Mouse (Mus musculus): Measurements from ENCODE around the gene Rasl11b. TPM values are rescaled to one million over a fixed set of nuclear protein-coding genes. Genes with fewer than 3 reads are reported as not detected.

The Rasl11b gene
- polyA plus RNA-seq (2015; fragmentation: Nextera tagmentation; extraction: Ambion mirVana), result 20.3 and 23.3 TPM in 2 replicates

- Histone ChIP-seq H3K4me3 (peak within 1 kb of the TSS; percentile 85), H3K4me1 (replicated peaks) (peaks cover 56% of the 10 kb centered on the region), H3K4me2 (peak within 1 kb of the TSS; percentile 90), H3K27me3 (peaks cover 20% of the 10 kb centered on the region; the same call in 1 of the 2 replicates), H3K36me3 (peaks cover 6% of the 10 kb centered on the region; the same call in 1 of the 2 replicates), H3K27ac (peak within 1 kb of the TSS; percentile 76), H3K9me3 (no peaks in the 10 kb centered on the region), H3K9ac (peak within 1 kb of the TSS; percentile 88)
- under 1% methylated on average over 64 of the region's 82 CpGs for WGBS
- peak; percentile 96 for ATAC-seq (ENCODE audit: low FRiP score)
Observed at GRCm38 (mm10) chr5:74194841-74195613, at the start of gene Rasl11b. Gene Rasl11b (plus strand): TSS chr5:74195286.

DNA sequence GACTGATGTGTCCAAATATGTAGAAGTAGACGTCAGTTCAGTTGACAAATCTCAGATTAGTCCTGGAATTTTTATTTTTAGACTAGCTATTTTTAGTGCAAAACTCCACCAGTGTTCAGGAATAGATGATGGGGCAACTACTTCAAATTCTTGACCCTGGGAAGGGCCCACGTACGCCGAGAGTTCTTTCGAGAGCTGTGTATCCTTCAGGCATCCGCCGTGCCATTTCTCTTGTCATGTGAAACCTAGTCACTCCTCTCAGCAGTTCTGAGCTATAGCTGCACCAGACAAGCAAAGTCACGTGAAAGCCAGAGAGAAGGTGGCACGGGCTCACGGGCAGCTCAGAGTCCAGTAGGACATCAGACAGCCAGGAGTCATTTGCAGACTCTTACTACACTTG, 47.5 kb upstream of the Rasl11b start:
- no peak overlapping the region for H3K4me2 ChIP-seq
- H3K4me1 ChIP-seq (replicated peaks), result no peaks in the 10 kb centered on the region
- 92% methylated on average over 10 of the region's 10 CpGs for WGBS
- H3K4me3 ChIP-seq, result no peak overlapping the region
- no peak for ATAC-seq (ENCODE audit: low FRiP score)
- no peaks in the 10 kb centered on the region for H3K9me3 ChIP-seq
- H3K9ac ChIP-seq, result no peak overlapping the region
- no peaks in the 10 kb centered on the region for H3K36me3 ChIP-seq
- no peak overlapping the region for H3K27ac ChIP-seq
- H3K27me3 ChIP-seq, result no peaks in the 10 kb centered on the region

GRCm38 (mm10) chr5:74149975-74150374, 45.1 kb upstream of the Rasl11b start:
- Histone ChIP-seq H3K4me3 (no peak overlapping the region), H3K36me3 (no peaks in the 10 kb centered on the region), H3K4me2 (no peak overlapping the region), H3K4me1 (replicated peaks) (peaks cover 3% of the 10 kb centered on the region; the same call in 1 of the 2 replicates), H3K27ac (no peak overlapping the region), H3K9ac (no peak overlapping the region), H3K27me3 (no peaks in the 10 kb centered on the region), H3K9me3 (no peaks in the 10 kb centered on the region)
- 84% methylated on average over 6 of the region's 6 CpGs for WGBS
- no peak for ATAC-seq (ENCODE audit: low FRiP score)

DNA sequence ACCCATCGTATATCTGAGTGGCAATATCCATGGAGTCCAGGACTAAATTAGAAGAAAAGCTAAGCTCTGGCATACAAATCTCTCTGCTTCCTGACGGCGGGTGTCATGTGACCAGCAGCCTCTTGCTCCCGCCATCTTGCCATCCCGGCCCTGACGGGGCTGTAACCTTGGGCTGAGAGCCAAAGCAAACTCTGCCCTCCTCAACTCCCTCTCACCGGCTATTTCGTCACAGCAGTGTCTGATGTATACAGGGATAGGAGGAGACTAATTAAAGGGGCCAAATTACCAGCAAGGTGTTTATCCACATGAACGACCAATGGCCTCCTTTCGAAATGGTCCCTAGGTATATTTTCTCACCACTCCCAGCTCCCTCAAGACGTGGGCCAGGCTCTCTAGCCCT, 43.3 kb upstream of the Rasl11b start:
- H3K36me3 ChIP-seq, result no peaks in the 10 kb centered on the region

GRCm38 (mm10) chr5:74155860-74156351, 39.2 kb upstream of the Rasl11b start:
- no peaks in the 10 kb centered on the region for H3K9me3 ChIP-seq
- H3K36me3 ChIP-seq, result no peaks in the 10 kb centered on the region
- WGBS, result 46% methylated on average over 7 of the region's 7 CpGs
- H3K27ac ChIP-seq, result no peak overlapping the region
- peaks cover 9% of the 10 kb centered on the region; the same call in 1 of the 2 replicates for H3K4me1 ChIP-seq (replicated peaks)
- no peak overlapping the region for H3K4me3 ChIP-seq
- H3K27me3 ChIP-seq, result 0 out of 2 replicates have a peak, but pooled peaks cover 2% of the 10 kb centered on the region
- H3K9ac ChIP-seq, result no peak overlapping the region
- no peak overlapping the region for H3K4me2 ChIP-seq
- no peak for ATAC-seq (ENCODE audit: low FRiP score)

More for the DNA sequence above, 43.3 kb upstream of the Rasl11b start:
- H3K9me3 ChIP-seq, result no peaks in the 10 kb centered on the region
- no peak overlapping the region for H3K4me2 ChIP-seq
- H3K27me3 ChIP-seq, result 0 out of 2 replicates have a peak, but pooled peaks cover 2% of the 10 kb centered on the region
- no peak for ATAC-seq (ENCODE audit: low FRiP score)
- H3K27ac ChIP-seq, result no peak overlapping the region
- H3K4me3 ChIP-seq, result no peak overlapping the region
- no peak overlapping the region for H3K9ac ChIP-seq
- 89% methylated on average over 11 of the region's 11 CpGs for WGBS
- H3K4me1 ChIP-seq (replicated peaks), result peaks cover 9% of the 10 kb centered on the region; the same call in 1 of the 2 replicates

DNA sequence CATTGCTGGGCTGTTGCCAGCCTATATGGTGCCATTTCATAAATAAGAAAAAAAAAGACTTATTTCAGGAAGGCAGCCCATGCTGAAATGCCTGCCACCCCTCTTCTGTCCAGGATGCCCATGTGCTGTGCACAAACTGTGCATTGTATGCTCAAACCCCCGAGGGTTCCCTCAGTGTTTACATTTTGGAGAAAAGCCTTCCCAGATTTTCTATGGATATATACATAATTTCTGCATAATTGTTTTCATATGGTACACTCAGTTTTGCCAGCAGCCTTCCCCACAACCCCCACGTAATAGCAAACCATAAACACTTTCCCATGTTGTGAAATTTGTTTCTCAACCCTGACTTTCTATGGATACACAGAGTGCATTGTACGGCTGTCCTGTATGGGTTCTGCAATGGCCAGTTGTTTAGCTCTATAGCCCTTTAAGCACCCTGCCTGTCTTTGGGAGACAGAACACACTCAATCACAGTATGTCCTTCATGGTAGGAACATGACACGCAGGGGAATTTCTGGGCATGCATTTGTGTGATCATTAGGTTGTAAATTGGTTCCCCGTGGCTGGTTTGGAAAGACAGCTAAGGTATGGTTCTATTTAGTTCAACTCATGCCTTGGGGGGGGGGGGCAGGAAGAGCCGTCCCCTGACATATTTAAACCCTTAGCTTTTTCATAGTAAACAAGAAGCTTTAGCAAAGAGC, 36.0 kb upstream of the Rasl11b start:
- Histone ChIP-seq H3K4me2 (no peak overlapping the region), H3K27me3 (0 out of 2 replicates have a peak, but pooled peaks cover 2% of the 10 kb centered on the region), H3K4me3 (no peak overlapping the region), H3K27ac (no peak overlapping the region), H3K9me3 (no peaks in the 10 kb centered on the region), H3K36me3 (no peaks in the 10 kb centered on the region), H3K9ac (no peak overlapping the region), H3K4me1 (replicated peaks) (peaks cover 20% of the 10 kb centered on the region)
- WGBS, result 78% methylated on average over 6 of the region's 6 CpGs
- no peak for ATAC-seq (ENCODE audit: low FRiP score)

GRCm38 (mm10) chr5:74159906-74160305, 35.2 kb upstream of the Rasl11b start:
- 0 out of 2 replicates have a peak, but pooled peaks cover 2% of the 10 kb centered on the region for H3K27me3 ChIP-seq
- H3K36me3 ChIP-seq, result no peaks in the 10 kb centered on the region
- H3K4me1 ChIP-seq (replicated peaks), result peaks cover 20% of the 10 kb centered on the region
- no peak overlapping the region for H3K9ac ChIP-seq
- no peak for ATAC-seq (ENCODE audit: low FRiP score)
- no peaks in the 10 kb centered on the region for H3K9me3 ChIP-seq
- 63% methylated on average over 7 of the region's 7 CpGs for WGBS
- no peak overlapping the region for H3K27ac ChIP-seq
- no peak overlapping the region for H3K4me2 ChIP-seq
- no peak overlapping the region for H3K4me3 ChIP-seq

GRCm38 (mm10) chr5:74160349-74160748, 34.7 kb upstream of the Rasl11b start:
- 72% methylated on average over 4 of the region's 4 CpGs for WGBS

GRCm38 (mm10) chr5:74161297-74161926, 33.7 kb upstream of the Rasl11b start:
- Histone ChIP-seq H3K4me1 (replicated peaks) (peaks cover 14% of the 10 kb centered on the region), H3K9ac (peak overlapping the region; percentile 36; the same call in 1 of the 2 replicates), H3K27ac (peak overlapping the region; percentile 37), H3K36me3 (no peaks in the 10 kb centered on the region), H3K27me3 (0 out of 2 replicates have a peak, but pooled peaks cover 2% of the 10 kb centered on the region), H3K4me2 (peak overlapping the region; percentile 39), H3K4me3 (peak overlapping the region; percentile 8; the same call in 1 of the 2 replicates), H3K9me3 (no peaks in the 10 kb centered on the region)
- 20% methylated on average over 15 of the region's 15 CpGs for WGBS
- ATAC-seq (ENCODE audit: low FRiP score), result peak; percentile 63; the same call in 1 of the 2 replicates

More at GRCm38 (mm10) chr5:74160349-74160748, 34.7 kb upstream of the Rasl11b start:
- H3K4me2 ChIP-seq, result no peak overlapping the region
- H3K9ac ChIP-seq, result no peak overlapping the region
- no peak overlapping the region for H3K27ac ChIP-seq
- no peaks in the 10 kb centered on the region for H3K9me3 ChIP-seq
- ATAC-seq (ENCODE audit: low FRiP score), result no peak
- peaks cover 20% of the 10 kb centered on the region for H3K4me1 ChIP-seq (replicated peaks)
- 0 out of 2 replicates have a peak, but pooled peaks cover 2% of the 10 kb centered on the region for H3K27me3 ChIP-seq
- no peaks in the 10 kb centered on the region for H3K36me3 ChIP-seq
- no peak overlapping the region for H3K4me3 ChIP-seq

DNA sequence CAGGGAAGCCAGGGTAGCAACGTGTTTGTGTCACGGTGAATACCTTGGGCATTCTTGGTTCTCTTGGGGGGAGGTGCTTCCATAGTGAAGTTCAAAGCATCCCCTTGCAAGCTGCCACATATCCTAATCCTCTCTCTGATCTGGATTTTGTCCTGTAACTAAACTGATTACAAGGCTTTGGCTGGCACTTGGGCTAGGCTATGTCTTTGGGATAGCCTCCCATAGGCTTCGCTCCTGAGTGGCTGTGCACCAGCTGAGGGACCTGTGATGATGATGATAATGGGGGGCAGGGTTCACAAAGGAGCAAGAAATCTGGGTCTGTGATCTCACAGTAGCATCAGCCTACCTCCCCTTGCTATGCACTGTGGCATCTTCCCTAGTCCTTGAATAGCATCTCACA, 33.1 kb upstream of the Rasl11b start:
- 53% methylated on average over 3 of the region's 3 CpGs for WGBS
- H3K4me2 ChIP-seq, result peak overlapping the region; percentile 39
- H3K9me3 ChIP-seq, result no peaks in the 10 kb centered on the region
- no peaks in the 10 kb centered on the region for H3K36me3 ChIP-seq
- no peaks in the 10 kb centered on the region for H3K27me3 ChIP-seq
- H3K9ac ChIP-seq, result peak overlapping the region; percentile 36; the same call in 1 of the 2 replicates
- peak overlapping the region; percentile 37 for H3K27ac ChIP-seq
- ATAC-seq (ENCODE audit: low FRiP score), result no peak
- peaks cover 14% of the 10 kb centered on the region for H3K4me1 ChIP-seq (replicated peaks)
- H3K4me3 ChIP-seq, result peak overlapping the region; percentile 8; the same call in 1 of the 2 replicates

- WGBS, result 76% methylated on average over 6 of the region's 6 CpGs
Observed at GRCm38 (mm10) chr5:74163141-74163540, 31.9 kb upstream of the Rasl11b start.

More at GRCm38 (mm10) chr5:74163141-74163540, 31.9 kb upstream of the Rasl11b start:
- peaks cover 14% of the 10 kb centered on the region for H3K4me1 ChIP-seq (replicated peaks)
- no peaks in the 10 kb centered on the region for H3K36me3 ChIP-seq
- no peak overlapping the region for H3K27ac ChIP-seq
- no peak overlapping the region for H3K4me2 ChIP-seq
- no peak overlapping the region for H3K9ac ChIP-seq
- ATAC-seq (ENCODE audit: low FRiP score), result no peak
- H3K27me3 ChIP-seq, result no peaks in the 10 kb centered on the region
- no peaks in the 10 kb centered on the region for H3K9me3 ChIP-seq
- H3K4me3 ChIP-seq, result no peak overlapping the region
